Mouse (Mus musculus): ENCODE measurements at regions not wholly inside any gene's neighbourhood (a gene's known extent, or its start where the extent isn't known, plus 50 kb on each side); places are given as distances from the start of the nearest gene placed in this dataset.

GRCm38 (mm10) chr10:110858098-110858360, 61.6 kb upstream of the Csrp2 start:
- TF ChIP-seq MAX (IDR thresholded peaks at IDR 0.05; ENCODE audit: low read depth) (no peak), POLR2A (IDR thresholded peaks at IDR 0.05; ENCODE audit: insufficient read length, low read depth) (no peak), TCF3 (IDR thresholded peaks at IDR 0.05; ENCODE audit: insufficient read length, low read depth) (no peak), USF1 (IDR thresholded peaks at IDR 0.05; ENCODE audit: low read depth) (no peak), MYOG (IDR thresholded peaks at IDR 0.05; ENCODE audit: control insufficient read depth in 1 of 3, insufficient read depth in 1 of 3, insufficient read length in 2 of 3, low read depth in 2 of 3) (no peak), CEBPB (IDR thresholded peaks at IDR 0.05; ENCODE audit: insufficient read depth, poor library complexity, severe bottlenecking) (no peak), TCF12 (IDR thresholded peaks at IDR 0.05; ENCODE audit: insufficient read depth, poor library complexity, severe bottlenecking) (no peak), POLR2AphosphoS2 (IDR thresholded peaks at IDR 0.05; ENCODE audit: insufficient read length, low read depth) (no peak), REST (IDR thresholded peaks at IDR 0.05; ENCODE audit: insufficient read depth, insufficient read length) (no peak), MYOD1 (IDR thresholded peaks at IDR 0.05; ENCODE audit: control insufficient read depth in 1 of 3, insufficient read length in 2 of 3, low read depth in 2 of 3) (no peak), E2F4 (IDR thresholded peaks at IDR 0.05; ENCODE audit: insufficient read depth) (no peak), SRF (IDR thresholded peaks at IDR 0.05; ENCODE audit: control insufficient read depth, insufficient read length, low read depth) (no peak)

Data from myocyte (in vitro differentiated cells).